Mouse (Mus musculus): Measurements from ENCODE around the gene Cirbp.

The Cirbp gene

GRCm38 (mm10) chr10:80165392-80166128 is at the start of gene Cirbp:
Gene Cirbp, plus strand, starts transcription at chr10:80165985.
- DNase-seq (ENCODE audit: low read depth, low spot score) = no peak

GRCm38 (mm10) chr10:80116563-80116926 is 49.2 kb upstream of the Cirbp start:
- peak; percentile 41 for DNase-seq (ENCODE audit: low read depth, low spot score)

GRCm38 (mm10) chr10:80116927-80117691 is 48.7 kb upstream of the Cirbp start:
- DNase-seq (ENCODE audit: low read depth, low spot score) = peak; percentile 43

GRCm38 (mm10) chr10:80117736-80118135 is 48.0 kb upstream of the Cirbp start:
- no peak for DNase-seq (ENCODE audit: low read depth, low spot score)

- DNase-seq (ENCODE audit: low read depth, low spot score) = no peak
Observed at GRCm38 (mm10) chr10:80118552-80118951, 47.2 kb upstream of the Cirbp start.

- no peak for DNase-seq (ENCODE audit: low read depth, low spot score)
Observed at GRCm38 (mm10) chr10:80120146-80120545, 45.6 kb upstream of the Cirbp start.

GRCm38 (mm10) chr10:80121639-80122038 is 44.1 kb upstream of the Cirbp start:
- no peak for DNase-seq (ENCODE audit: low read depth, low spot score)

GRCm38 (mm10) chr10:80123932-80124562 is 41.7 kb upstream of the Cirbp start:
- DNase-seq (ENCODE audit: low read depth, low spot score) = no peak

- no peak for DNase-seq (ENCODE audit: low read depth, low spot score)
Observed at GRCm38 (mm10) chr10:80127920-80128319, 37.9 kb upstream of the Cirbp start.

GRCm38 (mm10) chr10:80129846-80130245 is 35.9 kb upstream of the Cirbp start:
- DNase-seq (ENCODE audit: low read depth, low spot score) = no peak

GRCm38 (mm10) chr10:80130403-80131031 is 35.3 kb upstream of the Cirbp start:
- DNase-seq (ENCODE audit: low read depth, low spot score) = no peak

- no peak for DNase-seq (ENCODE audit: low read depth, low spot score)
Observed at GRCm38 (mm10) chr10:80131316-80131951, 34.4 kb upstream of the Cirbp start.

GRCm38 (mm10) chr10:80131952-80132350 is 33.8 kb upstream of the Cirbp start:
- DNase-seq (ENCODE audit: low read depth, low spot score) = no peak

GRCm38 (mm10) chr10:80133226-80133849 is 32.4 kb upstream of the Cirbp start:
- DNase-seq (ENCODE audit: low read depth, low spot score) = no peak

GRCm38 (mm10) chr10:80134421-80134820 is 31.4 kb upstream of the Cirbp start:
- DNase-seq (ENCODE audit: low read depth, low spot score) = no peak

GRCm38 (mm10) chr10:80135161-80135560 is 30.6 kb upstream of the Cirbp start:
- DNase-seq (ENCODE audit: low read depth, low spot score) = no peak

- no peak for DNase-seq (ENCODE audit: low read depth, low spot score)
Observed at GRCm38 (mm10) chr10:80135641-80136040, 30.1 kb upstream of the Cirbp start.

GRCm38 (mm10) chr10:80136179-80136951 is 29.4 kb upstream of the Cirbp start:
- no peak for DNase-seq (ENCODE audit: low read depth, low spot score)

GRCm38 (mm10) chr10:80136952-80137625 is 28.7 kb upstream of the Cirbp start:
- DNase-seq (ENCODE audit: low read depth, low spot score) = peak; percentile 74
